8 mouse cellular contexts compared by ENCODE assay signal in genomic region chrX:152147451-152148116, GRCm38 (mm10). TPM values are rescaled to one million over a fixed set of nuclear protein-coding genes. Genes with fewer than 3 reads are reported as not detected.
A peak's percentile ranks its signal among the peaks of the same experiment; 100 is the strongest.
DNase-seq lines count a peak whose midpoint lies in the region; ATAC-seq and TF ChIP-seq lines count a peak whose summit lies in the region.

No protein-coding gene starts in this region.

- peak; percentile 87 to 94 (median 88) for TF ChIP-seq CTCF in MEL (IDR thresholded peaks at IDR 0.05 in 2 of 3, conservative IDR thresholded peaks at IDR 0.05 in 1 of 3; ENCODE audit: control insufficient read depth in 1 of 3, insufficient read depth in 1 of 3, low read depth in 2 of 3, low read length in 3 of 3, poor library complexity in 1 of 3, severe bottlenecking in 1 of 3)
- peak; percentile 76 for TF ChIP-seq CTCF in forebrain, postnatal 0 days (IDR thresholded peaks at IDR 0.05; ENCODE audit: low read depth)

- peak; percentile 75 for DNase-seq in MEL (ENCODE audit: low read depth, low spot score)
- DNase-seq in cerebellum, adult 8-10 months: peak; percentile 69
- peak; percentile 57 for DNase-seq in forebrain, postnatal 0 days
- DNase-seq in layer of hippocampus, postnatal 14 days (ENCODE audit: low spot score in 2 of 2): peak; percentile 59 to 78
- peak; percentile 65 for DNase-seq in lung, postnatal 14 days
- peak; percentile 83 for DNase-seq in retina, embryonic 14.5 days (ENCODE audit: low spot score)
- peak; percentile 53 for DNase-seq in urinary bladder, postnatal 25 days (ENCODE audit: low spot score)

- H3K9me3 ChIP-seq in MEL (replicated peaks; ENCODE audit: insufficient read depth, low read length): no peaks in the 10 kb centered on the region
- H3K9me3 ChIP-seq in forebrain, postnatal 0 days (ENCODE audit: low read length): no peaks in the 10 kb centered on the region
- H3K9me3 ChIP-seq in hindbrain, embryonic 12.5 days (replicated peaks): no peaks in the 10 kb centered on the region

- peaks cover 0 to 2% of the 10 kb centered on the region in 2 experiments; a peak in 2 of 4 replicates for H3K36me3 ChIP-seq in MEL (ENCODE audit: control insufficient read depth in 1 of 2, insufficient read depth in 2 of 2, low read length in 2 of 2)
- H3K36me3 ChIP-seq in forebrain, postnatal 0 days (ENCODE audit: insufficient read depth): no peaks in the 10 kb centered on the region
- H3K36me3 ChIP-seq in hindbrain, embryonic 12.5 days: no peaks in the 10 kb centered on the region

- peak; percentile 77 for ATAC-seq in forebrain, postnatal 0 days
- ATAC-seq in hindbrain, embryonic 12.5 days (ENCODE audit: low FRiP score): peak; percentile 64; the same call in 1 of the 2 replicates

- peak; percentile 84 for TF ChIP-seq RAD21 in MEL (IDR thresholded peaks at IDR 0.05; ENCODE audit: low read depth, low read length)

- H3K27me3 ChIP-seq in MEL (ENCODE audit: control insufficient read depth in 1 of 2, insufficient read depth in 2 of 2, low read length in 2 of 2): peaks cover 10 to 20% of the 10 kb centered on the region in 2 experiments
- H3K27me3 ChIP-seq in forebrain, postnatal 0 days (ENCODE audit: insufficient read depth, low read length): no peaks in the 10 kb centered on the region
- H3K27me3 ChIP-seq in hindbrain, embryonic 12.5 days: peaks cover 94% of the 10 kb centered on the region

- peak overlapping the region; percentile 65 for H3K4me2 ChIP-seq in forebrain, postnatal 0 days (ENCODE audit: low read depth)
- 0 out of 2 replicates have a peak overlapping the region, but pooled peaks have one; percentile 13 for H3K4me2 ChIP-seq in hindbrain, embryonic 12.5 days (replicated peaks)

- WGBS in forebrain, postnatal 0 days: 29% methylated on average over 5 of the region's 5 CpGs
- 39% methylated on average over 5 of the region's 5 CpGs for WGBS in hindbrain, embryonic 12.5 days

- TF ChIP-seq POLR2A in MEL (IDR thresholded peaks at IDR 0.05; ENCODE audit: control insufficient read depth in 1 of 2, insufficient read depth in 1 of 2, low read depth in 1 of 2, low read length in 2 of 2, poor library complexity in 1 of 2): no peak

- no peak overlapping the region for H3K4me3 ChIP-seq in MEL (ENCODE audit: control insufficient read depth in 1 of 2, insufficient read depth in 1 of 2, low read depth in 2 of 2, low read length in 2 of 2)
- H3K4me3 ChIP-seq in forebrain, postnatal 0 days (ENCODE audit: low read depth, low read length): peak overlapping the region; percentile 11
- H3K4me3 ChIP-seq in hindbrain, embryonic 12.5 days: no peak overlapping the region

- no peak overlapping the region for H3K9ac ChIP-seq in MEL (ENCODE audit: control insufficient read depth, low read depth, low read length, poor library complexity, severe bottlenecking)
- H3K9ac ChIP-seq in forebrain, postnatal 0 days: no peak overlapping the region
- H3K9ac ChIP-seq in hindbrain, embryonic 12.5 days: no peak overlapping the region

- H3K79me2 ChIP-seq in MEL (ENCODE audit: control insufficient read depth, insufficient read depth, low read length, poor library complexity): no peaks in the 10 kb centered on the region

- no peak for TF ChIP-seq EP300 in MEL (IDR thresholded peaks at IDR 0.05; ENCODE audit: low read depth in 1 of 2, low read length in 2 of 2)

- no peak overlapping the region for H3K27ac ChIP-seq in MEL (ENCODE audit: control insufficient read depth, low read depth, low read length)
- no peak overlapping the region for H3K27ac ChIP-seq in forebrain, postnatal 0 days (ENCODE audit: low read depth, low read length)
- no peak overlapping the region for H3K27ac ChIP-seq in hindbrain, embryonic 12.5 days

- peaks cover 0 to 4% of the 10 kb centered on the region in 2 experiments; a peak in 2 of 4 replicates for H3K4me1 ChIP-seq in MEL (ENCODE audit: control insufficient read depth in 1 of 2, insufficient read depth in 2 of 2, low read length in 2 of 2)
- H3K4me1 ChIP-seq in forebrain, postnatal 0 days (ENCODE audit: insufficient read depth): no peaks in the 10 kb centered on the region
- H3K4me1 ChIP-seq in hindbrain, embryonic 12.5 days: 0 out of 2 replicates have a peak, but pooled peaks cover 2% of the 10 kb centered on the region

TF ChIP-seq in MEL, 35 proteins besides CTCF, POLR2A, EP300 and RAD21:
- TF ChIP-seq MXI1 (IDR thresholded peaks at IDR 0.05; ENCODE audit: low read depth, low read length) (no peak), ELF1 (IDR thresholded peaks at IDR 0.05; ENCODE audit: low read depth, low read length) (no peak), SMC3 (IDR thresholded peaks at IDR 0.05; ENCODE audit: low read depth, low read length) (peak; percentile 93), ZNF384 (IDR thresholded peaks at IDR 0.05; ENCODE audit: low read depth, low read length) (peak; percentile 44; the same call in 1 of the 2 replicates), ZC3H11A (IDR thresholded peaks at IDR 0.05; ENCODE audit: low read depth, low read length) (peak; percentile 81)

RNA-seq across cellular contexts. Expression of gene Iqsec2, which starts 3.5 kb away (rescaled TPM):
- total RNA-seq in MEL (2012; rRNA removed): 0.19 and 0.39 TPM in 2 replicates
- 1 to 10 TPM in 1 of 2 experiments, not detected in 1; 1.7 TPM for polyA plus RNA-seq in MEL (2012; ENCODE audit: insufficient read depth in 1 of 2, insufficient read length in 2 of 2, low read depth in 1 of 2, low replicate concordance in 2 of 2, missing spikeins in 1 of 2)
- total RNA-seq in forebrain, postnatal 0 days (2014; rRNA removed): 15.9 and 23.2 TPM in 2 replicates
- 6.8 and 7.5 TPM in 2 replicates for polyA plus RNA-seq in forebrain, postnatal 0 days (2015; fragmentation: Nextera tagmentation; extraction: Ambion mirVana)
- polyA plus RNA-seq in hindbrain, embryonic 12.5 days (2016; fragmentation: Nextera tagmentation; extraction: Ambion mirVana): 2.4 and 3.1 TPM in 2 replicates
- total RNA-seq in layer of hippocampus, postnatal 14 days (2021): 100 to 1,000 TPM; 135 to 143 TPM

Comparison
In these comparisons a context has a peak if more than half of its experiments do, and no peak if none do; other contexts are left out.
1. RNA of gene Iqsec2, which starts 3.5 kb away (total RNA-seq): 135 to 143 TPM in layer of hippocampus, postnatal 14 days and 15.9 to 23.2 TPM in forebrain, postnatal 0 days; 0.19 to 0.39 TPM in MEL; every median in the first group is over 10 times any median in the second.
2. Peak in every context shown above with its lines, with median percentiles within 50 percentile points of each other: DNase-seq.